ENCODE assay signal across 1 mouse cellular context in genomic region chr17:42883315-42883714, GRCm38 (mm10).
TF ChIP-seq lines count a peak whose summit lies in the region.

No protein-coding gene starts in this region.

TF ChIP-seq in CH12.LX, 34 proteins besides CTCF, POLR2A, EP300 and RAD21 (continued from another document):
- no peak for TF ChIP-seq USF1 (IDR thresholded peaks at IDR 0.05; ENCODE audit: low read depth, low read length)
